Mouse (Mus musculus) skeletal muscle tissue, postnatal 0 days (tissue): Measurements from ENCODE around the gene Gcn1l1. TPM values are rescaled to one million over a fixed set of nuclear protein-coding genes. Genes with fewer than 3 reads are reported as not detected.

ENCODE experiments used
- microRNA-seq, 2 experiments: library from miRNA; unstranded; fragments of <30 nt; microRNA quantifications; one replicate each; pipeline ENCODE4; 2016
- polyA plus RNA-seq: library from polyadenylated mRNA; unstranded; fragments of >200 nt; fragmentation: Nextera tagmentation; extraction: Ambion mirVana; gene quantifications from 2 replicates; pipeline ENCODE4 v1.2.1, GENCODE M21; 2015

Gene Gcn1l1
- 12.7 and 13.8 TPM in 2 replicates for polyA plus RNA-seq

DNA sequence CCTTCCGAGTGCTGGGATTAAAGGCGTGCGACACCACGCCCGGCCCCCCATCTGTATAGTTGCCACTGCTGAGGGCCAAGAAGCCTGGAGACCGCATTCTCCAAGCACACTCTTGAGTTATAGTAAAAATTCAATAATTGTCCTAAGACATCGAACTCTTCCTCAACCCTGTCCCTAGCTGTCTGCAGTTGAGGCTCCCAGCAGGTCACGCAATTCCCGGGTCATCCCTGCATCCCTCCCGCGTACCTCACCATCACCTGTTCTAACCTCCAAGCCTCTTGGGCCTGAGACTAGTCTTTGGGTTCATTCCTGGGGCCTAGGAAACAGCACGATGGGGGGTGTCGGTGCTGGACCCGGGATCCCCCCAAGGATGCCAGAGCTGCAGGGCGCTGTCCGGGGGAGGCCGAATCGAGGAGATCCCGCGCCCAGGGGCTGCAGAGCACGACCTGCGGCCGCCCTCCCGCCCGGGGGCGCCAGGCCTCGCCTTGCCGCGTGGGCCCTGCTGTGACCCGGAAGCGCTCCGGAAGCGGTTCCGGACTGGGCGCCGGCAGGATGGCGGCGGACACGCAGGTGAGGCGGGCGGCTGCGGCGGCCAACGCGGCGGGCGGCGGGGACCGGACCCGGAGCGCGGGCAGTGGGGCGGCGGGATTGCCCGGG lies at the start of gene Gcn1l1:
Gcn1l1 (plus strand) TSS at position 518 of the 657 bp plus-strand sequence.

GRCm38 (mm10) chr5:115559237-115560101 lies 5.6 kb upstream of the Gcn1l1 start, which contains the start of gene Rplp0:
Gene Rplp0, plus strand, starts transcription at chr5:115559467.

GRCm38 (mm10) chr5:115631505-115632357 lies 66.7 kb downstream of the Gcn1l1 start, which contains the start of gene Rab35:
Gene Rab35, plus strand, starts transcription at chr5:115631908.

Small RNA genes within 50 kb of the gene (microRNA-seq; reads per million reads assigned to microRNA genes)
- gene Mir7029 (0 to 0.10 reads per million in 2 experiments), gene Mir7030 (0 reads per million in 2 experiments)

Other genes starting within 250 kb of the Gcn1l1 start
- gene Srsf9, start 238.1 kb upstream of the Gcn1l1 start, polyA plus RNA-seq: 65.4 and 86.5 TPM in 2 replicates
- gene Gatc, start 224.1 kb upstream of the Gcn1l1 start, polyA plus RNA-seq: 18.5 and 20.5 TPM in 2 replicates
- gene Triap1, start 224.0 kb upstream of the Gcn1l1 start, polyA plus RNA-seq: 35.3 and 37.8 TPM in 2 replicates
- 668 and 861 TPM in 2 replicates for gene Cox6a1, start 216.3 kb upstream of the Gcn1l1 start, polyA plus RNA-seq
- 1.0 and 1.1 TPM in 2 replicates for gene Msi1, start 135.7 kb upstream of the Gcn1l1 start, polyA plus RNA-seq
- gene Pla2g1b, start 99.0 kb upstream of the Gcn1l1 start, polyA plus RNA-seq: not detected in 2 replicates
- 20.6 and 24.7 TPM in 2 replicates for gene Sirt4, start 80.5 kb upstream of the Gcn1l1 start, polyA plus RNA-seq
- gene Pxn, start 58.6 kb upstream of the Gcn1l1 start, polyA plus RNA-seq: 50.9 and 53.6 TPM in 2 replicates
- gene Rplp0, start 5.8 kb upstream of the Gcn1l1 start, polyA plus RNA-seq: 865 and 914 TPM in 2 replicates
- 12.3 and 12.5 TPM in 2 replicates for gene Rab35, start 66.7 kb downstream of the Gcn1l1 start, polyA plus RNA-seq
- 6.7 and 8.8 TPM in 2 replicates for gene Bicdl1, start 166.4 kb downstream of the Gcn1l1 start, polyA plus RNA-seq